Mouse (Mus musculus): ENCODE data around the gene Gdf10. TPM values are rescaled to one million over a fixed set of nuclear protein-coding genes. Genes with fewer than 3 reads are reported as not detected.

The Gdf10 gene
- not detected for polyA plus RNA-seq (2017; shearing (Covaris generic))

DNA sequence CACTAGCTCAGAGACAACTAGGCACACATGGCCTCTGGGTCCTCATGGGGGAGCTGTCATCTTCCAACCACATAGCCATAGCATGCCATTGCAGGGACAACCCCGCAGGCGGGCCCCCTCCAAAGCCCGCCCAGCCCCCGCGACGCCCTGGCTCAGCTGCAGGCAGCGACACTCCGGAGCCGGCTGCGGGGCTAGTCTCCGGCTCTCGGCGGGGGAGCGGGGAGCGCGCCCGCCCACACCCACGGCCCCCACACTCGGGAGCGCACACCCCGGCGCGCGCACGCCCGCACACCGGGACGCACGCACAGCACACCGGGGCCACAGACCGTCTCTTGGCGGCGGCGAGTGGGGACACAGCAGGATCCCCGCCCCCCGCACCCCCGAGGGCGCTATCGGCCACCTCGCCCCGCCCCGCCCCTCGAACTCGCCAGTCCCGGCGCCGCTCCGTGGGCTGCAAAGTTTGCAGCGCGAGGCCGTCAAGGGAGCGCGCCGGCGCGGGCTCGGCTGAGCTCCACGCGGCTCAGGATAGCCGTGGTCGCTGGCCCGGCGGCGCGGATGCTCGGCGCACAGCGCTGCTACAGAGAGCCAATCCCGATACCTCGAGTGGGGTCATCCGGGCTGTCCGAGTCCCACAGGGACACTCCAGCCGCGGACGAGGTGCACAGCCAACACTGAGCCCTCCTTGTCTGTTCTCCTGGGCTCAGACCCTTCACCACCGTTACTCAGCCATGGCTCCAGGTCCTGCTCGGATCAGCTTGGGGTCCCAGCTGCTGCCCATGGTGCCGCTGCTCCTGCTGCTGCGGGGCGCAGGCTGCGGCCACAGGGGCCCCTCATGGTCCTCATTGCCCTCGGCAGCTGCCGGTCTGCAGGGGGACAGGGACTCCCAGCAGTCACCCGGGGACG, at the start of gene Gdf10:
Gene Gdf10 (plus strand): TSS at position 420 of the 903 bp plus-strand sequence.

DNA sequence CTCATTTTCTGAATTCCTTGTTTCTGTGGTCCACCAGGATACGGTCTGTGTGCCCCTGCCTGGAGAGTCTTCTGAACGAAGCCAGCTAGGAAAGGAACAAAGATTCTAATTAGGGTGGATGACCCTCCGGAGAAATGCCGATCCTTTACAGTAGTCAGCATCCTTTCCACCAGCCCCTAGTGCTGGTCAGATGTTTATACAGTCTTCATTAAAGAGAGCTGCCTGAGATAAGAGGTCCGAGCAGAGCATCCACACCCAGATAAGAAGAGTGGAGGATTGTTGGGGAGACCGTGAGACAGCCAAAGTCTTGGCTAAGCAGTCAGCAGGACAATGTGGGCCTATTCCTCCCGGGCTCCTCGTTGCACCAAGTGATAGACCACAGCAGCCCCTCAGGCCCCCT, 17.4 kb downstream of the Gdf10 start, which contains the start of gene Gdf2:
Gene Gdf2 (plus strand): TSS at position 301 of the 400 bp plus-strand sequence.

DNA sequence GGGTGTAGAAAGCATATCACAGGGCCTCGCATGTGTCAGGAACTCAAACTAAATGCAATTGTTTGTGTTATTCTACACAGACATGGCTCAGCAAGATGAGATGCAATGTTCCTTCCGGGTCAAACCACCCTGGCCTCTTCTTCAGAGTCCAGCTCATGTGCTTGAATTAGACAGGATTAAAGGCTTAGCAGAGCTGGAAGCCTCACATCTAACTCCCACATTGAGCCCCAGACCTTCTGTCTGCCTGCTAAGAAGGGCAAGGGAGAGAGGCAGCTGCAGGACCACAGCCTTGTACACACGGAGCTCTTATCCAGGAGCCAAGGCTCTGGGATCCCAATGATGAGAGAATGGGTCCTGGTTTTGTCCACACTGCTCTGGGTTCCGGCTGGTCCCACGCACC, 30.4 kb downstream of the Gdf10 start, which contains the start of gene Rbp3:
Gene Rbp3 (plus strand): TSS at position 243 of the 400 bp plus-strand sequence.

DNA sequence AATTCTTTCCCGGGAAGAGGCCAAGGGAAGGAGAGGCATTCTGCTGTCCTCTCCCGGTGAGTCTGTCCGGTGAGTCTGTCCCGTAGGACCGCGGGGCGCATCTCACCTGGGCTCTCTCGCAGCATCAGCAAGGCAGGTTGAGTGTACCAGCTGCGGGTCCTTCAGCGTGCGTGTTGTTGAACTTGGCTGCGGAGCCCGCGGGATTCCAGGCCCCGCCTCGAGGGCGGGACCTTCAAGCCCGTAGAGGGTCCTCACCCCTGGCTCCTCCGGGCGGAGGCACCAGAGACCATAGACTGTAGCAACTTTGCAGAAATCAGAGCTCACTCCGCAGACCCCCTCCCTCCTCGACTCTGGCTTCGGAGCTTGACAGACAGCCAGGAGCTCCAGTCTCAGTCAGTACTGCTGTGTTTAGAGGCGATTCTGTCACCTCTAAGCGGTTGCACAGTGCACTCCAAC, 55.2 kb downstream of the Gdf10 start, which contains the start of gene Zfp488:
Gene Zfp488 (minus strand): TSS at position 161 of the 456 bp plus-strand sequence.

Other genes with a start within 250 kb of the Gdf10 start
- gene Gdf2, start 17.5 kb downstream of the Gdf10 start, polyA plus RNA-seq (2017; shearing (Covaris generic)): not detected
- gene Rbp3, start 30.4 kb downstream of the Gdf10 start, polyA plus RNA-seq (2017; shearing (Covaris generic)): not detected
- not detected for gene Zfp488, start 55.2 kb downstream of the Gdf10 start, polyA plus RNA-seq (2017; shearing (Covaris generic))
- not detected for gene Gm30083, start 91.6 kb downstream of the Gdf10 start, polyA plus RNA-seq (2017; shearing (Covaris generic))
- not detected for gene Gm5460, start 93.2 kb downstream of the Gdf10 start, polyA plus RNA-seq (2017; shearing (Covaris generic))
- not detected for gene Antxrl, start 129.1 kb downstream of the Gdf10 start, polyA plus RNA-seq (2017; shearing (Covaris generic))
- not detected for gene Anxa8, start 162.4 kb downstream of the Gdf10 start, polyA plus RNA-seq (2017; shearing (Covaris generic))
- not detected for gene A630023A22Rik, start 179.2 kb downstream of the Gdf10 start, polyA plus RNA-seq (2017; shearing (Covaris generic))
- gene Npy4r, start 228.9 kb downstream of the Gdf10 start, polyA plus RNA-seq (2017; shearing (Covaris generic)): not detected